Mouse (Mus musculus) limb, embryonic 11.5 days (tissue): Measurements from ENCODE around the gene Apeh. TPM values are rescaled to one million over a fixed set of nuclear protein-coding genes. Genes with fewer than 3 reads are reported as not detected.

Source experiments
- ATAC-seq: fragments of 200-750 bp; cut with Nextera tagmentation; 2 replicates; pipeline ENCODE4 v1.8.0; 2017; ENCODE audit warnings: low read depth; ENCODE audit not compliant: insufficient number of reproducible peaks, low FRiP score, low TSS enrichment
- DNase-seq: peaks from one replicate; pipeline ENCODE4 v3.0.0-alpha.2; 2015; ENCODE audit warnings: low spot score
- H3K27ac ChIP-seq: fragments of 300-500 bp; sonication (generic); replicated peaks from 2 replicates; pipeline ENCODE4 v1.5.1; 2014; ENCODE audit warnings: low read depth, mild to moderate bottlenecking, low read length
- H3K27me3 ChIP-seq: fragments of 300-500 bp; sonication (generic); 2 replicates; pipeline ENCODE4 v1.6.1; 2014; ENCODE audit warnings: mild to moderate bottlenecking, low read length, mixed read lengths; ENCODE audit not compliant: control insufficient read depth, insufficient read depth
- H3K36me3 ChIP-seq: fragments of 300-500 bp; sonication (generic); 2 replicates; pipeline ENCODE4 v1.6.1; 2014; ENCODE audit warnings: mild to moderate bottlenecking, low read length, moderate library complexity, mixed read lengths; ENCODE audit not compliant: control insufficient read depth, insufficient read depth
- H3K4me1 ChIP-seq: fragments of 300-500 bp; sonication (generic); 2 replicates; pipeline ENCODE4 v1.6.1; 2014; ENCODE audit warnings: low read length, mixed read lengths; ENCODE audit not compliant: control insufficient read depth, insufficient read depth
- H3K4me2 ChIP-seq: fragments of 300-500 bp; sonication (generic); 2 replicates; pipeline ENCODE4 v1.6.1; 2014; ENCODE audit warnings: low read depth, mild to moderate bottlenecking, moderate library complexity; ENCODE audit not compliant: severe bottlenecking
- H3K4me3 ChIP-seq: fragments of 300-500 bp; sonication (generic); 2 replicates; pipeline ENCODE4 v1.5.1; 2014; ENCODE audit warnings: low read depth, low read length
- H3K9ac ChIP-seq: fragments of 300-500 bp; sonication (generic); 2 replicates; pipeline ENCODE4 v1.6.1; 2014; ENCODE audit warnings: mild to moderate bottlenecking, low read length
- H3K9me3 ChIP-seq: fragments of 300-500 bp; sonication (generic); 2 replicates; pipeline ENCODE4 v1.6.1; 2016; ENCODE audit warnings: low read length; ENCODE audit not compliant: control insufficient read depth
- WGBS: fragments of 180-500 bp; shearing (Covaris S2); extraction: QIAGEN DNeasy Blood & Tissue Kit; methylation state at CpG from one replicate; pipeline ENCODE4 v1.1.7; 2014; 5-methylcytosine and 5-hydroxymethylcytosine counted together
- polyA plus RNA-seq: library from polyadenylated mRNA; unstranded; fragments of >200 nt; fragmentation: Nextera tagmentation; extraction: Ambion mirVana; gene quantifications from 2 replicates; pipeline ENCODE4 v1.2.1, GENCODE M21; 2014

Apeh gene
- polyA plus RNA-seq, 1 experiment from 2014 or later: 56.3 TPM

GRCm38 (mm10) chr9:108067199-108067598 is 27.2 kb downstream of the Apeh start:
- Histone ChIP-seq H3K4me2 (no peak overlapping the region), H3K36me3 (peaks cover 16% of the 10 kb centered on the region), H3K27me3 (no peaks in the 10 kb centered on the region), H3K4me1 (no peaks in the 10 kb centered on the region), H3K9ac (no peak overlapping the region), H3K9me3 (no peaks in the 10 kb centered on the region), H3K27ac (no peak overlapping the region), H3K4me3 (no peak overlapping the region)
- 73% methylated on average over 7 of the region's 7 CpGs for WGBS
- ATAC-seq (no peak), DNase-seq (no peak)

- no peak overlapping the region for H3K4me2 ChIP-seq
- H3K4me3 ChIP-seq: no peak overlapping the region
- H3K9me3 ChIP-seq: no peaks in the 10 kb centered on the region
- H3K27me3 ChIP-seq: no peaks in the 10 kb centered on the region
- no peaks in the 10 kb centered on the region for H3K4me1 ChIP-seq
- ATAC-seq (no peak), DNase-seq (peak; percentile 63)
- no peak overlapping the region for H3K9ac ChIP-seq
- no peak overlapping the region for H3K27ac ChIP-seq
- H3K36me3 ChIP-seq: peaks cover 14% of the 10 kb centered on the region
- 50% methylated on average over 5 of the region's 5 CpGs for WGBS
Observed at GRCm38 (mm10) chr9:108065491-108066011, 28.9 kb downstream of the Apeh start.

GRCm38 (mm10) chr9:108063361-108063760 is 31.0 kb downstream of the Apeh start:
- Histone ChIP-seq H3K27me3 (no peaks in the 10 kb centered on the region), H3K4me3 (no peak overlapping the region), H3K9me3 (no peaks in the 10 kb centered on the region), H3K27ac (no peak overlapping the region), H3K4me1 (no peaks in the 10 kb centered on the region), H3K9ac (no peak overlapping the region), H3K4me2 (no peak overlapping the region), H3K36me3 (peaks cover 6% of the 10 kb centered on the region)
- DNase-seq (no peak), ATAC-seq (no peak)
- WGBS: 84% methylated on average over 12 of the region's 12 CpGs

DNA sequence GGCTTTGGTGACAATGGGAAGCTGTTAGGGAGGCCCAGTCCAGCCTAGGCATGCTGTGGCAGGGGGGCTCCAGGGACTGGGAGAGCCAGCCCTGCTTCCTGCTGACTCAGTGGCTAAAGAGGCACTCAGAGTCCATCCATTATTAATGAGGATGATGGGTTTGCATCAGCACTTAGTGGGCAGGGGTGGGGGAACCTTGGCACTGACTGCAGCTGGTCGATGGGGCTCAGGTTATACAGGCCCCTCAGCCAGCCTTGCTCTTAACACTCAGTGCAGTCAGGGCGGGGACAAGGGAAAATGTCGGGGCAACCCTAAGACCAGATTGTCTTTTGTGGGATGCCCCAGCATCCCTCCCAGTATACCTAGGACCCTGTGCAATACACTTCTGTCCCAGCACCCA is 32.3 kb downstream of the Apeh start:
- Histone ChIP-seq H3K4me3 (no peak overlapping the region), H3K9ac (0 out of 2 replicates have a peak overlapping the region, but pooled peaks have one; percentile 5), H3K4me2 (no peak overlapping the region), H3K9me3 (no peaks in the 10 kb centered on the region), H3K27ac (no peak overlapping the region), H3K27me3 (no peaks in the 10 kb centered on the region), H3K36me3 (peaks cover 6% of the 10 kb centered on the region), H3K4me1 (no peaks in the 10 kb centered on the region)
- WGBS: 87% methylated on average over 3 of the region's 3 CpGs
- DNase-seq: no peak
- no peak for ATAC-seq

DNA sequence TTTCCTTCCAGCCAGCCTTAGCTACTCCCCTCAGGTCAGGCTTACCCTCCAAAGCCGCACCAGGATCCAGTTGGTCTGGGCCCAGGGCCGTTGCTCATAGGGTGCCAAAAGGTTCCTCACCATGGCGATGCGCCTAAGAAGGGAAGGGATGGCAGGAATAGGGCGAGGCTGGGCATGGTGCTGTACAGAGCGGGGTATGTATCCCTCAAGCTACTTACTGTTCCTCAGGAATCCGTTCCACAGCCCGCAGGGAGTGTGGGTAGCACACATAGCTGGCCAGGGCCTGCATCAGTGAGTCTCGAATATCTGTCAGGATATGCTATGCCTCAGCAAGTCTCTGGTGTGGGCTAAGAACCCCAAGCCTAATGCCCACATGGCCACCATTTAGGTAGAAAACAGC is 36.1 kb downstream of the Apeh start:
- H3K27ac ChIP-seq: no peak overlapping the region
- no peak overlapping the region for H3K4me2 ChIP-seq
- H3K4me1 ChIP-seq: no peaks in the 10 kb centered on the region
- no peak overlapping the region for H3K9ac ChIP-seq
- H3K36me3 ChIP-seq: peaks cover 13% of the 10 kb centered on the region
- 94% methylated on average over 9 of the region's 9 CpGs for WGBS
- no peak overlapping the region for H3K4me3 ChIP-seq
- H3K9me3 ChIP-seq: no peaks in the 10 kb centered on the region
- DNase-seq (no peak), ATAC-seq (no peak)
- no peaks in the 10 kb centered on the region for H3K27me3 ChIP-seq

DNA sequence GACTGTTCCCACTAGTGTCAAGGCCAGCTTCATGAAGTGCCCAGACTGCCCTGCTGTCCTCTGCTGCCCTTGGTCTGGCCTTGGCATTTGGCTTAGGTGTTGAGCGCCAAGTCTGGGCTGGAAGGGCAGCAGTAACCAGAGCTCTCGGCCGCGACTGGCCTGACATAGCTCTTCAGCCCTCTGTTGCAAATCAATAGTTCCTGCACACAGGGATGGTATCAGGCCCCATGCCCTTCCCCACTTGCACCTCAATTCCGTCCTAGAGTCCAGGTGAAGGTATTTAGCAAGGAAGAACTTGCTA is 37.2 kb downstream of the Apeh start:
- Histone ChIP-seq H3K9ac (no peak overlapping the region; the same call in 1 of the 2 replicates), H3K4me1 (0 out of 2 replicates have a peak, but pooled peaks cover 3% of the 10 kb centered on the region), H3K36me3 (peaks cover 9% of the 10 kb centered on the region), H3K4me2 (no peak overlapping the region), H3K9me3 (no peaks in the 10 kb centered on the region), H3K27me3 (no peaks in the 10 kb centered on the region), H3K27ac (no peak overlapping the region), H3K4me3 (no peak overlapping the region)
- ATAC-seq: no peak
- DNase-seq: no peak
- WGBS: 90% methylated on average over 5 of the region's 5 CpGs

GRCm38 (mm10) chr9:108056361-108057261 is 37.8 kb downstream of the Apeh start:
- WGBS: 83% methylated on average over 28 of the region's 28 CpGs
- H3K9me3 ChIP-seq: no peaks in the 10 kb centered on the region
- no peak overlapping the region for H3K9ac ChIP-seq
- H3K36me3 ChIP-seq: peaks cover 10% of the 10 kb centered on the region
- no peak overlapping the region for H3K27ac ChIP-seq
- no peak overlapping the region for H3K4me3 ChIP-seq
- H3K4me1 ChIP-seq: 0 out of 2 replicates have a peak, but pooled peaks cover 3% of the 10 kb centered on the region
- no peaks in the 10 kb centered on the region for H3K27me3 ChIP-seq
- ATAC-seq (no peak), DNase-seq (no peak)
- no peak overlapping the region for H3K4me2 ChIP-seq

- H3K4me3 ChIP-seq: no peak overlapping the region
- no peak overlapping the region for H3K27ac ChIP-seq
- peaks cover 15% of the 10 kb centered on the region for H3K36me3 ChIP-seq
- no peak for DNase-seq
- no peaks in the 10 kb centered on the region for H3K27me3 ChIP-seq
- H3K4me1 ChIP-seq: 0 out of 2 replicates have a peak, but pooled peaks cover 3% of the 10 kb centered on the region
- ATAC-seq: no peak
- 87% methylated on average over 6 of the region's 6 CpGs for WGBS
- no peaks in the 10 kb centered on the region for H3K9me3 ChIP-seq
- no peak overlapping the region for H3K9ac ChIP-seq
- no peak overlapping the region for H3K4me2 ChIP-seq
Observed at GRCm38 (mm10) chr9:108055661-108056237, 38.7 kb downstream of the Apeh start.
